Mouse (Mus musculus) cerebellum, adult 2 months (tissue): ENCODE measurements around the gene Guca1a. TPM values are rescaled to one million over a fixed set of nuclear protein-coding genes. Genes with fewer than 3 reads are reported as not detected.

ENCODE experiments used
- DNase-seq, 2 experiments: peaks; one replicate each; pipeline ENCODE4 v3.0.0; 2021
- H3K27ac ChIP-seq: fragments of 200-500 bp; 2 replicates; pipeline ENCODE4 v1.5.1; 2012; ENCODE audit warnings: low read length, control low read depth, inconsistent platforms; ENCODE audit not compliant: insufficient read depth
- H3K27me3 ChIP-seq: fragments of 200-500 bp; 2 replicates; pipeline ENCODE4 v1.6.1; 2012; ENCODE audit warnings: inconsistent platforms, mild to moderate bottlenecking, low read length, moderate library complexity; ENCODE audit not compliant: control insufficient read depth, insufficient read depth
- H3K4me1 ChIP-seq: fragments of 200-500 bp; 2 replicates; pipeline ENCODE4 v1.6.1; 2011; ENCODE audit warnings: low read length; ENCODE audit not compliant: control insufficient read depth, insufficient read depth
- H3K4me3 ChIP-seq: fragments of 200-500 bp; replicated peaks from 2 replicates; pipeline ENCODE3; 2011; ENCODE audit warnings: mild to moderate bottlenecking, low read depth, low read length, control low read depth; ENCODE audit not compliant: insufficient read depth
- CTCF ChIP-seq: fragments of 200-500 bp; IDR thresholded peaks from 2 replicates; pipeline ENCODE4 v1.5.1; 2011; ENCODE audit warnings: low read depth, mild to moderate bottlenecking, control low read depth, low read length, moderate library complexity, borderline replicate concordance; ENCODE audit not compliant: insufficient read depth
- POLR2A ChIP-seq: fragments of 200-500 bp; IDR thresholded peaks from 2 replicates; pipeline ENCODE4 v1.6.1; 2011; ENCODE audit warnings: low read length, control low read depth, borderline replicate concordance; ENCODE audit not compliant: insufficient read depth
- WGBS: fragments of 180-500 bp; shearing (Covaris S2); methylation state at CpG from one replicate; pipeline ENCODE4 v1.1.7; 2018; 5-methylcytosine and 5-hydroxymethylcytosine counted together
- polyA plus RNA-seq: library from polyadenylated mRNA; depleted of rRNA; stranded (reverse); fragments of >200 nt; gene quantifications from 2 replicates; pipeline ENCODE4 v1.2.3, GENCODE M21; 2012

Gene Guca1a
- polyA plus RNA-seq, 1 experiment, result 0.21 TPM

DNA sequence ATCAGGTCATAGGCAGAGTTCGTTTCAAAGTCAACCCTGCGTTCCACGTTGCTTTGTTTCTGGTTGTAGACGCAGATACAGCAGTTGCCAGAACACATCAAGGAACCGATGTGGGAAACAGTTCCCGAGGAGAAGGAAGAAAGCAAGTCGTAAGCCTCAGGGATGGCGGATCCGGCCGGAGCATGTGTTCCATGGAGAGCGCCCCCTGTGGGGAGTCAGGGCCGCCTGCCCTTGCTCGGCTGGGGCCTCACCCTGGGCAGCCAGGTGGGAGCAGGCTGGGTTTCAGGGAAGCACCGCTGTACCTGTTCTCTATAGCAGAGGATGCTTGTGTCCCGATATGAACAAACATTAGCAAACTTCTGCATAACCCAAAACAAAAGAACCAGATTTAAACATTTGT lies 22.3 kb downstream of the Guca1a start:
- no peak overlapping the region for H3K4me3 ChIP-seq
- no peaks in the 10 kb centered on the region for H3K27me3 ChIP-seq
- DNase-seq, result no peak
- no peak for TF ChIP-seq POLR2A
- TF ChIP-seq CTCF, result no peak
- H3K4me1 ChIP-seq, result no peaks in the 10 kb centered on the region
- WGBS, result 73% methylated on average over 15 of the region's 15 CpGs
- no peak overlapping the region for H3K27ac ChIP-seq

DNA sequence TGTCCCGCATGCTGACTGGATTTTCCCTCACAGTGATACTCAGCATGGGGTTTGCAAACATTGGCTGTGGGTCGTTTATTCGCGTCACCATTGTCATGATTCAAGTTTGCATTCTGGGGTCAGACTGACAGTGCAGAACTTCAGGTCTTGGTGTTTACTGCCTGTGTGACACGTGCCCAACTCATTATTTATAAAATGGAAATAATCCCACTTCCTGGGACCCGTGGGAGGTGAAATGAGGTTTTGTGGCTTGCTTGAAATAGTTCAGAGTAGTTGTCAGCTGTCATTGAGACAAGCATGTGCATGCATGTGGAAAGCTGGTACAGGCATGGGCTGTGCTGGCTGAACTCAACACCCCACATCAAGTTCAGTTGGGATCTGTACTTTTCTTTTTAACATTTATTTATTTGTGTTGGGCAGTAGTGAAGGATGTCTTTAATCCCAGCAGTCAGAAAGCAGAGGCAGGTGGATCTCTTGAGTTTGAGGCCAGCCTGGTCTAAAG lies 23.6 kb downstream of the Guca1a start:
- no peak for TF ChIP-seq CTCF
- no peak for TF ChIP-seq POLR2A
- WGBS, result 71% methylated on average over 6 of the region's 6 CpGs
- DNase-seq, result no peak
- H3K27ac ChIP-seq, result no peak overlapping the region
- H3K4me3 ChIP-seq, result no peak overlapping the region
- H3K4me1 ChIP-seq, result no peaks in the 10 kb centered on the region
- H3K27me3 ChIP-seq, result no peaks in the 10 kb centered on the region

- no peak overlapping the region for H3K4me3 ChIP-seq
- H3K27ac ChIP-seq, result no peak overlapping the region
- no peak for TF ChIP-seq POLR2A
- no peak for TF ChIP-seq CTCF
- DNase-seq, result no peak
- H3K27me3 ChIP-seq, result no peaks in the 10 kb centered on the region
- WGBS, result 84% methylated on average over 6 of the region's 6 CpGs
- H3K4me1 ChIP-seq, result no peaks in the 10 kb centered on the region
These were observed 26.4 kb downstream of the Guca1a start for GRCm38 (mm10) chr17:47373991-47374390.

GRCm38 (mm10) chr17:47371451-47371850 lies 28.9 kb downstream of the Guca1a start:
- 7% methylated on average over 4 of the region's 4 CpGs for WGBS
- TF ChIP-seq CTCF (peak; percentile 62), POLR2A (no peak)
- H3K27me3 ChIP-seq, result no peaks in the 10 kb centered on the region
- no peak overlapping the region for H3K27ac ChIP-seq
- DNase-seq, result peak; percentile 53 to 56
- H3K4me1 ChIP-seq, result no peaks in the 10 kb centered on the region
- no peak overlapping the region for H3K4me3 ChIP-seq

DNA sequence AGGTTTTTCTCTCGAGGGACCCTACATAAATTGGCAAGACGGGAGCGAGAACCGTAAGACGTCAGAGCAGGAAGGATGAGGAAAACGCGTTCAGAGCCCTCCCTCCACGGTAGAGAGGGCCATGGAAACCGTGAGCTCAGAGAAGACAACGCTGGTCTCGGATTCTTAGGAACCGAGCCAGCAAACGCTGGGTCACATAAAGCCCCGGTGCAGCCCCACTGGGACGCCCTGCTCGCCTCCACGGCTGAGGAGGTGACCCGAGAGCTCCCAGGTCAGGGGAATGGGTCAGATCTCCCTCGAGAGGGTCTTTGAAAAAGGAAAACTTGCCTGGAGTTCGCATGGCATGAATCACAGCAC lies 31.3 kb downstream of the Guca1a start:
- H3K4me1 ChIP-seq, result no peaks in the 10 kb centered on the region
- H3K27ac ChIP-seq, result peak overlapping the region; percentile 12; the same call in 1 of the 2 replicates
- H3K27me3 ChIP-seq, result no peaks in the 10 kb centered on the region
- DNase-seq, result no peak
- peak overlapping the region; percentile 99 for H3K4me3 ChIP-seq
- no peak for TF ChIP-seq POLR2A
- no peak for TF ChIP-seq CTCF
- 1% methylated on average over 20 of the region's 20 CpGs for WGBS

- Histone ChIP-seq H3K27ac (peak within 1 kb of the TSS; percentile 12; the same call in 1 of the 2 replicates), H3K4me3 (peak within 1 kb of the TSS; percentile 99), H3K27me3 (no peaks in the 10 kb centered on the region), H3K4me1 (no peaks in the 10 kb centered on the region)
- WGBS, result 3% methylated on average over 35 of the region's 35 CpGs
- TF ChIP-seq POLR2A (peak; percentile 68; the same call in 1 of the 2 replicates), CTCF (no peak)
- DNase-seq, result peak; percentile 86 to 91
These were observed 31.8 kb downstream of the Guca1a start, which contains the start of gene Mrps10 for GRCm38 (mm10) chr17:47368401-47369086. Gene Mrps10, plus strand, starts transcription at chr17:47368887.

- Histone ChIP-seq H3K27me3 (no peaks in the 10 kb centered on the region; the same call in 1 of the 2 replicates), H3K4me3 (no peak overlapping the region), H3K27ac (no peak overlapping the region), H3K4me1 (no peaks in the 10 kb centered on the region)
- WGBS, result 72% methylated on average over 11 of the region's 11 CpGs
- TF ChIP-seq CTCF (no peak), POLR2A (no peak)
- DNase-seq, result no peak
These were observed 39.0 kb downstream of the Guca1a start for GRCm38 (mm10) chr17:47361343-47361742.

DNA sequence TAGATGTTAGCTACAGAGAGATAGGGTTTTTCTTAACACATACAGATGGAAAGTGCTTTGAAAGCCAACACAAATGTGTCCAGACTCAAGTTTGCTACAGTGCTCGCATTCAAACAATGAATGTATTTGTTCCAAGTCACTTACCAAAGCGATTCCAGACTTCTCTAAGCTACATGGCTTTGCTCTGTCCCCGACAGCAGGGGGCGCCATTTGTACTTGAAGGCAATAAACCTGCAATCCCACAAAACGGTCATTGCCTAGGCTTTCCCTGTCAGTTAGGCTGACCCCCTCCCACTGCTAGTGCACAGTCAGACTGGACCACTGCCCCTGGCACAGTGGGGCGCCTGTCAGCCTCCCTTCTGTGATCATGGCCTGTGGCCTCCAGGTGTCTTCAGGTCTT lies 40.4 kb downstream of the Guca1a start:
- no peak overlapping the region for H3K4me3 ChIP-seq
- TF ChIP-seq POLR2A, result no peak
- peak; percentile 45 for TF ChIP-seq CTCF
- H3K27ac ChIP-seq, result no peak overlapping the region
- DNase-seq, result peak in 1 of 2 experiments; percentile 30
- no peaks in the 10 kb centered on the region; the same call in 1 of the 2 replicates for H3K27me3 ChIP-seq
- no peaks in the 10 kb centered on the region for H3K4me1 ChIP-seq
- 29% methylated on average over 6 of the region's 6 CpGs for whole genome bisulfite sequencing
